ENCODE assay signal across 8 mouse cellular contexts in genomic region chr3:107740578-107741207, GRCm38 (mm10). TPM values are rescaled to one million over a fixed set of nuclear protein-coding genes. Genes with fewer than 3 reads are reported as not detected.
DNase-seq lines count a peak whose midpoint lies in the region; ATAC-seq lines count a peak whose summit lies in the region.

No protein-coding gene starts in this region.

- no peak for ATAC-seq in CD4-positive, CD25-positive, alpha-beta regulatory T cell, adult 4 months

- intact Hi-C loops in left cerebral cortex, postnatal 10 days (cut with DNase I), result no loop called here

- peak; percentile 34 to 86 for DNase-seq in left cerebral cortex, postnatal 10 days (ENCODE audit: extremely low spot score in 1 of 2, low spot score in 2 of 2)
- no peak for DNase-seq in left cerebral cortex, adult 11 months (ENCODE audit: low spot score)
- DNase-seq in embryo, embryonic 11.5 days (ENCODE audit: low read depth, low spot score), result peak; percentile 82
- DNase-seq in heart, adult 18-20 months, result peak; percentile 75 to 76
- DNase-seq in kidney, adult 18-20 months, result peak; percentile 47
- DNase-seq in lung, postnatal 10 days, result peak; percentile 86
- peak; percentile 69 to 75 for DNase-seq in right cerebral cortex, postnatal 10 days (ENCODE audit: low spot score in 2 of 2)

RNA-seq across cellular contexts. Expression of gene Csf1, which starts 19.6 kb away (rescaled TPM):
- 1 to 10 TPM; 7.5 to 8.3 TPM for total RNA-seq in left cerebral cortex, postnatal 10 days (2021)
- total RNA-seq in heart, adult 18-20 months (2021), result 10 to 100 TPM; 25.5 to 25.8 TPM
- 10 to 100 TPM; 11.9 to 19.7 TPM for polyA plus RNA-seq in CD4-positive, CD25-positive, alpha-beta regulatory T cell, adult 4 months (2017; shearing (Covaris generic))

RNA-seq across cellular contexts. Expression of gene Ahcyl1, which starts 44.3 kb away (rescaled TPM):
- total RNA-seq in left cerebral cortex, postnatal 10 days (2021), result 100 to 1,000 TPM; 246 to 267 TPM
- 10 to 100 TPM; 73.1 to 90.9 TPM for total RNA-seq in heart, adult 18-20 months (2021)
- polyA plus RNA-seq in CD4-positive, CD25-positive, alpha-beta regulatory T cell, adult 4 months (2017; shearing (Covaris generic)), result 10 to 100 TPM; 12.1 to 22.1 TPM
